Mouse (Mus musculus) adrenal gland, adult 2 months (tissue): ENCODE results near the gene Srl. TPM values are rescaled to one million over a fixed set of nuclear protein-coding genes. Genes with fewer than 3 reads are reported as not detected.
"Not testable (repeated sequence)": the region's sequence is repeated elsewhere in the genome, so short reads cannot be mapped to it uniquely, and the experiment has no call there.

ENCODE experiments used
- DNase-seq: peaks from one replicate; pipeline ENCODE4 v3.0.0; 2021
- polyA plus RNA-seq: library from polyadenylated mRNA; depleted of rRNA; stranded (reverse); fragments of >200 nt; gene quantifications from 2 replicates; pipeline ENCODE4 v1.2.3, GENCODE M21; 2012
- total RNA-seq, 2 experiments: library from RNA; stranded (reverse); gene quantifications; 2 replicates each; pipeline ENCODE4 v1.2.3; 2021

Srl gene
- total and polyA plus RNA-seq, 3 experiments: 0.57 to 13.2 (median 6.8) TPM

GRCm38 (mm10) chr16:4474040-4474881 lies 67.4 kb downstream of the Srl start:
- not testable (repeated sequence) for DNase-seq

GRCm38 (mm10) chr16:4473231-4473630 lies 68.4 kb downstream of the Srl start:
- DNase-seq: no peak

- no peak for DNase-seq
Measured at GRCm38 (mm10) chr16:4472687-4473086, 68.9 kb downstream of the Srl start.

DNA sequence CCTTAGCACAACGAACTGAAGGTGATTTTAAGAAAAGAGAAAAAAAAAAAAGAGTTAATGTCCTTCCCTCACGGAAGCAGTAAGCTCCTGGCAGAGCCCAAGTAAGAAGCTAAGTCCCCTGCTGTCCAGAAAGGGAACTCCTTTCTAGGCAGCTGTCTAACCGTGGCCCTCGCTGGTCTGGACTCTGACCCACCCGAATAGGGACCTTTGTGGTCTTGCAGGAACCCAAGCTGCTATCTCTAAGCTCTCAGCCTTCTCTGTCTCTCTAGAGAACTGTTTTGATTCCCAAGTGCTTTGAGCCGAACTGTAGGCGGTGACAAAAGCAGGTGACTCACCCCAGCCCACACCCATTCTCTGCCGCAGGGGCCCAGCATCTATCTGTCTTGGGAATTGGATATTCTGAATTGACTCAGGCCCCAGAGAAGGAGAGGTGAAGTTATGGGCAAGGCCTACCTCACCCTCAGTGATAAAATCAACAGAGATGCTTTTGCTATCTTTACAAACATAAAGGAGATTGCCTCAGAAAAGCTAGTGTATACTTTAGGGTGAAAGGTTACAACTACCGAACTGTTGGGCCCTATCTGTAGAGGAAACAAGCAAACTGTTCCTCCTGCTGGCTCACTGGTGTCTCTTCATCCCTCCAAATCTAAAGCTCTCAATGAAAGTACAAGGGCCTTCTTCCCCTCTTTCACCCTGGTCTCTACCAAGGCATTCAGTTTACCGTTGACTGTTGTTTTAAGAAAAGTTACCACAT lies 71.8 kb downstream of the Srl start:
- peak; percentile 65 for DNase-seq

DNA sequence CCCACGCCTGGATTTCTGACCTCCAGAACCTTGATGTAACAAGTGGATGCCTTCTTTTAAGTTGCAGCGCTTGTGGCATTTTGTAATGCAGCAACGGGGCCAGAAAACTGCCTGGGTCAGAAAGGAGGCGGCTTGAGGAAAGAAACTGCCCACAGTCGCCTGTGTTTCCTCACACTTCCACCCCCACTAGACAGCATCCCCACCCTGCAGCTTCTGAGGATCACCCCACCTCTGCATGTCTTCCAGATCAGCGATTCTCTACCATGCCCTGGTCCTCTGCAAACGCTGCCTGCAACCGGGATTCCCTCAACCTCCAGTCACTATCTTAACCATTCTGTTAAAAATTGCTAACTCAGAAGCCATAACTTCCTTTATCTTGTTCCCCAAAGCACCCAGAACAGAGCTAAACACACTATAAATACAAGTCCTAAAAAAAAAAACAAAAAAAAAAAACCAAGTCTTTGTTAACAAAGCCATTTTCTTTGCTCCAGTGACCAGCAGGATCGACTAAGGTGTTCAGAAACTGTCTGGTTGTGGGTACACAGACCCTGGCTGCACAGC lies 77.0 kb downstream of the Srl start:
- DNase-seq: no peak

DNA sequence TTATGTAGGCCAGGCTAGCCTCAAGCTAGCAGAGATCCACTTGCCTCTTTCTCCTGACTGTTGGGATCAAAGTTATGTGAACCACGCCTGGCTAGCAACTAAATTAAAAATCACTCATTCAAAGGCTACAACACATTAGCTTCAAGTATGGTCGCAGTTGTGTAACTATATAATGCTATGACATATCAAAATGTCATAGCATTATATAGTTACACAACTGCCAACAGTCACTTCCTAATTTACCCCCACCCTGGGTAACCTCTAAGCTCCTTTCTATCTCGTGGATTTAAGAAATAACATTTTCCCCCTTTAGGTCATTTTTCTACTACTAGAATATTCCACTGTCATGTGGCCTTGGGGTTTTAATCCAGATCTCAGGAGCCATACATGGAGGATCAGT lies 83.7 kb downstream of the Srl start:
- no peak for DNase-seq

- no peak for DNase-seq
Measured at GRCm38 (mm10) chr16:4456391-4456790, 85.2 kb downstream of the Srl start.

DNA sequence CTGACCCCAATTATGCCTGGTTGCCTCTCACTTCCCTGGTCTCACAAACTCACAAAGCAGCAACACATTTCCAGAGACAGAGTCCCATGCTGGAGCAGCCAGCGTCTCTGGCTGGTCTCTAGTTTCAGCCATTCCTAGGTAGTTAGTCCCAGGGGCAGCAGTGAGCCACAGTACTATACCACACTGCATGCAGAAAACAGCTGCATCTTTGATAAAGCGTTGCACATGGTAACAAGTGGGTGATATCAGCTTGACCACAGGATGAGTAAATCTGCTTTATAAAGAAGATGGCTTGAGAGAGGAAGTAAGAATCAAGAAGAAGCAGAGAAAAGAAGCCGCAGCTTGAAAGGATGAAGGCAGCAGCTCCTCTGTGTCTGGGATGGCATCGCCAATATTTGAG lies 85.9 kb downstream of the Srl start:
- no peak for DNase-seq

- DNase-seq: no peak
Measured at GRCm38 (mm10) chr16:4454563-4454962, 87.1 kb downstream of the Srl start.

DNA sequence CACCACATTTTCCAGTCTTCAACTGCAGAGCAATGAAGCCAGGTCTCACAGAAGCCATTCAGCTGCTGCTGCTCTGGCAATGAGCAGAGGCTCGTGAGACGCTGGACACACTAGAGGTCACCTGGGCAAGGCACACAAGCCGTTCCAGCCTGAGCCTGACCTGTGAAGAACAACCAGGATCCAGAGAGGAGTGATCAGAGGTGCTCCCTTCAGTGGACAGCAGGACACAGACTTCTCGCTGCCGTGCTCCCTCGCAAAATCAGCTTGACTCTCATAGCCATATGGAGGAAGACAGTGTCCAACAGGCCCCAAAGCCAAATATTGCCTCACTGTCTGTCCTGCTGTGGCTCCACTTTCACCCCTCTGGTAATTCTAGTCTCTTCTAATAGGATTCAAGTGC lies 92.2 kb downstream of the Srl start:
- DNase-seq: no peak

- DNase-seq: no peak
Measured at GRCm38 (mm10) chr16:4448235-4448634, 93.4 kb downstream of the Srl start.

- no peak for DNase-seq
Measured at GRCm38 (mm10) chr16:4446395-4446794, 95.2 kb downstream of the Srl start.

DNA sequence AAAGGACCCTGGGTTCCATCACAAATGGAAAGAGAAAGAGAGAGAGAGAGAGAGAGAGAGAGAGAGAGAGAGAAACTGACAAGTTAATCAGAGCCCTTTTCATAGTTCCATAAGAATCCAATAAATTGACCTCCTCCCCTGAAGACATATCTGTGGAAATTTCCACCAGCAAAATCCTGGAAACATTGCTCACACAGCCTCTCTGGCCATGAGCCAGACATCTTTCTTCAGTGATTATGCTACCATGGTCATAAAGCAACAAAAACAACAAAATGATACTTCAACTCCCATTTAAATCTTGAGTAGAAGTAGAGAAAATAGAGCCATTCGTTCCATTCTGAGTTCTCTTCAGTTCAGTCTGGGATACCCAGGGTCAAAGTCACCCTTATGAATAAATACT lies 97.2 kb downstream of the Srl start:
- no peak for DNase-seq

DNA sequence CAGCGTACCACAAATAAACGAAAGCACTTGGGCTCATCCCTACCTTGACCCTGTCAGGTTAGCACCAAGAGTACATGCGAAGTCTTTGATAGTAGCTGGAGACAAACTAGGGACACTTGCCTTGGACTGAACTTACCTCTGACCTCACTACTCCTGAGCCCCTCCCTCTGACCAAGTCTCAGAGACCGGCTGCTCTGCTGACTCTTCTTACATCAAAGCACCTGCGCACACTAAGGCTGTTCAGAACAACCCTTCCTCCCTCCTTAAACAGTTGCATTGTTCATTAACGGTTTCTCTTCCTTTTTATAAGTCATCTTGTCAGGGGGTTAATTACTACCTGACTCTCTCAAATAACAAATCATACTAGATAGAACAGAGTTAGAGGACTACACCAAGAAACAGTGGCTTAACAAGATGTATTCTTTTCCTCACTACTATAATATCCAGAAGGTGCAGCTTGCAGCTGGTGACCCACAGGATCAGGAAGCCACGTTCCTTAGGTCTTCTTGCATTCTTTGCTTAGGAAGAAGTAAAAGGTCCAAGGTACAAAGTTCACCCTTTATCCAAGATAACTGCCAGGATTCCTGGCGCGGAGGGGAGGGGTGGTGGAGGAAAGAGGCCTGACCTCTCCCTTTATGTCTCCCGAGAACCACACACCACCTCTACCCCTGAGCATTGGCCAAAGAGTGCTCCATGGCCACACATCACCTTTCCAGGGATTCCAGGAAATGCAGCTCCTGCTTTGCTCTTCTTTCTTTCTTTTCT lies 102.1 kb downstream of the Srl start:
- no peak for DNase-seq

DNA sequence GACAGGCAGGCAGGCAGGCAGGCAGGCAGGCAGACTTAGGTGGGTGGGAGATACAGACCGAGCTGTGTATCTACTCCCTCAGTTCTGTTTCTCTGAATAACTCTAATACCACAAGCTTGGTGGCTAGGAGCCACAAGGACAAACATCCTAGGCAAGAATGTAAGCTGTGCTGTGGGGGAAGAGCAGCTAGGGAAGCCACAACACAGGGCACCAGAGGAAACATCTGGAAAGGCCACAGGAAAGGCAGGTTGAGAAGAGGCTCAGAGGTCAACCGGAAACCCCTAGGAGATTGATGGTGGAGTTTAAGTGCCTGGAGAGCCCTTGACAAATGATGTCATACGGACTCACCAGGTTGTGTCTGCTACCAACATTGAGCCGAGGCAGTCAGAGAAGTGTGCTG lies 104.9 kb downstream of the Srl start:
- peak; percentile 32 for DNase-seq

DNA sequence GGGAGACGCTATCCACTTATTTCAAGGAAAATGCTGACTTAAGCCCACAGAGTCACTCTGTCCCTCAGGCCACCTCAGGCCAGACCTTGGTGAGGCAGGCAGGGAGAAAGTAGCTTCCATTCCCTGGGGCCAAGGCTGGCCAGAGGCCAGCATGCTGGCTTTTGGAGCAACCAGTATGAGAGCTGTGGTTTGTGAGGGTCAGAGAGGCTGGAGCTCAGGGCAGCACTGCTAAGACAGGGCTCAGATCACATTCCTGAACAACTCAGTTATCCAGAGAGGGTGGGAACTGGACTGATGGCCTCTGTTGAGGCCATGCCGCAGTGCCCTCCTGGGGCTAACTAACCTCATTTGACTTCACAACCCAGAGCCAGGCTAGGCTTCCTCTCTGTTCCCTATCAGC lies 106.2 kb downstream of the Srl start:
- DNase-seq: peak; percentile 72

- DNase-seq: no peak
Measured at GRCm38 (mm10) chr16:4431841-4432240, 109.8 kb downstream of the Srl start.

DNA sequence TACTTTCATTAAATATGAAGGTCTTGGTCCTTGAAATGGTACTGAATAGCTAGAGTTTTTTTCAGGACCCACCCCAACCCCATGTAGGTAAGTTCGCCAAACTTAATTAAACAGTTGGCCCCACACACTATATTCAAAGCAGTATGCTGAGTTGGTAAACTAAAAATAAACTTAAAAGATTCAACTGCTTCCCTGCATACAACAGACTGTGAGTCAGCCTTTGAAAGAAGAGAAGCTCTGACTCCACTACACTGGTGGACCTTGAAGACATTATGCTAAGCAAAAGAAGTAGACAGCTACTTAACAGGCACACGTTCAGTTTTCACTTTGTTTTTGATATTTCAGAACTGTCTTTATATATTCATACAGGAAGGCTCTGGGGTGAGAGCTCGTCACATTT lies 110.6 kb downstream of the Srl start:
- no peak for DNase-seq

DNA sequence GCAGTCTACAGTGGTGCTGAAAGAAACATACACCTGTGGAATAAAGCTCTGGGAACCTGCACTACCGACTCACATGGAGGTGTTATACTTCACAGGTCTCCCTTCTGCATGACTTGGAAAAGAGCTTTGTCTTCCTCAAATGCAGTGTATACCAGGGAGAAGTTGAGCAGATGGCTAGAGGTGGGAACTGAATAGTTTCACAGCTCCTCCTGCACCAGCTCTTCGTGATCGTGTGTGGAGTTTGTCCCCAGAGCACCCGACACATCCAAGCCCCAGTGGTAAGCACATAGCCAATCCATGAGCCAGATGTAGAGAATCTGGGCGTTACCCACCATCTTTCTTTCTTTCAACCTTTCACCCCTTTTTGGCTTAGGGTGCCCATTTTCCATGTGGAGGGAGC lies 111.4 kb downstream of the Srl start:
- no peak for DNase-seq
